Mouse (Mus musculus) gastrocnemius, adult 2 months (tissue): ENCODE measurements at regions not wholly inside any gene's neighbourhood (a gene's known extent, or its start where the extent isn't known, plus 50 kb on each side); places are given as distances from the start of the nearest gene placed in this dataset.
A peak's percentile ranks its signal among the peaks of the same experiment; 100 is the strongest.

ENCODE experiments used
- DNase-seq: peaks from one replicate; pipeline ENCODE4 v3.0.0; 2022
- H3K27ac ChIP-seq: fragments of 200-600 bp; 2 replicates; pipeline ENCODE4 v1.8.1; 2022; ENCODE audit warnings: mild to moderate bottlenecking
- H3K4me3 ChIP-seq: fragments of 200-600 bp; 2 replicates; pipeline ENCODE4 v1.8.1; 2022; ENCODE audit warnings: mild to moderate bottlenecking, moderate library complexity
- CTCF ChIP-seq: fragments of 200-600 bp; IDR thresholded peaks from 2 replicates; pipeline ENCODE4 v1.8.1; 2022; ENCODE audit warnings: antibody characterized with exemption, mild to moderate bottlenecking, moderate library complexity
- intact Hi-C: fragments of 180-260 bp; cut with DNase I; formaldehyde crosslinking; loops from one replicate; pipeline ENCODE4 v1.15.1; 2025

DNA sequence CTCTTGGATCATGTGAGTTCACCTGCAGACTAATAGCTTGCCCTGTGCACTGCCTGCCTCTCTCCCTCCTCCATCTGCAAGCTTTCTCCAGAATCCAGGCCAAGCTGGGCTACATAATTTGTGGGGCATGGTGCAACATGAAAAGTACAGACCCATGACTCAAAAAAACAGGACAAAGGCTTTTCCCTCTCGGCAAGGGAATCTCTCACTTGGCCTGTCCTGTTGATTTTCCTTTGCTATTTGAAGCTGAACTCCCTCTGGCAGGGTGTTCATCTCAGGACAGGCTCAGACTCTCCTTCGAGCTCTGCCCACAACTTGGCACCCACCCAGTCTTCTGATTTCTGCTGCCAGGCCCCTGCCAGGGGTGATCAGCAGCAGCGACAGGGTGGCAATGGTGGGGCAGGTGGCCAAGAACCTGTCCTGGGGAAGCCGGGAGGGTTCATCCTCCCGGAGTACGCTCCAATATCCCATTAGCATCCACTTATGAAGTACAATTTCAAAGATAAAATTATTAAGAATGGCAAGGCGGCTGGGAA lies 227.5 kb downstream of the H2al1j start:
- Histone ChIP-seq H3K4me3 (no peak overlapping the region), H3K27ac (no peak overlapping the region)
- DNase-seq: peak; percentile 28
- intact Hi-C loops: no loop called here
- TF ChIP-seq CTCF: no peak

DNA sequence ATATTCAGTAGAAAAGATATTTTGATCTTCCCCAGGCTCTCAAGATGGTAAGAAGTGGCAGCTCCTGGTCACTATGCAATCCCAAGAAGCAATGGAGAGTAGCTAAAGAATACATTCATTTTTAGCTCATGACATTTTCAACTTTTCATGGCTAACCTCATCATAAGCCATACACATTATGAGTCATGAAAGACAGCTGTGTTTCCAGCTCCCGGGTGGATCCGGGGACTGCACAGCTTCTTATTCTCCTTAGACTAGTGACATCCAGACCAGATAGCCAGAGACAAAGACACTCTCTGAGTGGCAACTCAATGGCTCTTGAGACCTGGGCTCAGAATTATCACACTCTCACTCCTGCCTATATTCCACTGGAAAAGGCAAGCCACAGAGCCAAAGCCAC lies 230.6 kb downstream of the H2al1j start:
- Histone ChIP-seq H3K27ac (no peak overlapping the region), H3K4me3 (no peak overlapping the region)
- TF ChIP-seq CTCF: no peak
- no peak for DNase-seq
- intact Hi-C loops: no loop called here

DNA sequence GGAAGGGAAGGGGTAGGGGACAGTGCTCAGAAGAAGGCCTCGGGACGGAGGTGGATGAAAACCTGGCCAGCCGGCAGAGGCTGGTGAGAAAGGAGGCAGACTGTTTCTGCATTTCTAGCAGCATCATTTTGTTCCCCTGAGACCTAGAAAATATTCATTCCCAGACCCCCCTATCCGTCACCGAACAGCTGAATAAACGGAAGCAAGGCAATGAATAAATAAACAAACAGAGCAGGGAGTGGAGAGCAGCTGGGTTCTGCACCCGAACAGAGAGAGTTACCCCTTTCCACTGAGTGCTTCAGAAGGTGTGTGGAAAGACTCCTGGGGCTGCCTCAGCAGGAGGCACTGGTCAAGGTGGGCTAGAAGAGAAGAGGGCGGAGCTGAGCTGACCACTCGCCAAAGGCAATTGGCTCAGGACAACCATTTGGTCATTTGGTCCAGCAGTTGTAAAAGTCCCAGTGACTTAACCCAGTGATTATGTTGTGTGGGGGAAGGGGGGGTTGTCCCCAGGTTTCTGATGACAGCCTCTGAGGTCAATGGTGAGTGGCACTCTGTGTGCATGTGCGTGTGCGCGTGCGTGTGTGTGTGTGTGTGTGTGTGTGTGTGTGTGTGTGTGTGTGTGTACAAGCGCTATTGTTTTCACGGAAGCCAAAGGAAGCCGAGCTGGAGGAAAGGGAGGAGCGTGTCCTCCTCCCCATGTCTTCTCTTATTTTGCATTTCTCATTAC lies 233.1 kb downstream of the H2al1j start:
- no peak overlapping the region for H3K4me3 ChIP-seq
- no peak overlapping the region for H3K27ac ChIP-seq
- no peak for TF ChIP-seq CTCF
- intact Hi-C loops: no loop called here
- DNase-seq: no peak

GRCm38 (mm10) chrX:11565888-11566287 lies 238.3 kb downstream of the H2al1j start:
- intact Hi-C loops: no loop called here
- DNase-seq: no peak
- Histone ChIP-seq H3K27ac (no peak overlapping the region), H3K4me3 (no peak overlapping the region)
- no peak for TF ChIP-seq CTCF

DNA sequence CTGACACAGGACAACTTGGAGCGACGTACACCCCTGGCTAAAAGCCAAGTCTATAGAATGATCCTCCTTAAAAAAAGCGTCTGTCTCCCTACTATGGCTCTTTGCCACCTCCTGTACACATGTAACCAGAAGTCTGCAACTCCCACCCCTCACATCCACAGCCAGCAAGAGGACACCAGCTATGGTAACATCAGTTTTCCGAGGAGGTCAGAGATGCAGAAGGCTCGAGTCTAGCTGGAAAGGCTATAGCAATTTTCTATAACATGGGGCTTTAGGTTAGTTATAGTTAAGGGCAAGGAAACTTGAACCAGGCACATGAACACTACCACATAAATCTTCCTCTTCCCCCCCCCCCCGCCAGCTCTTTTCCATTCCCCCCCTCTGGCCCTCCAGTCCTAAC lies 240.2 kb downstream of the H2al1j start:
- DNase-seq: no peak
- TF ChIP-seq CTCF: no peak
- Histone ChIP-seq H3K4me3 (no peak overlapping the region), H3K27ac (no peak overlapping the region)
- intact Hi-C loops: no loop called here

DNA sequence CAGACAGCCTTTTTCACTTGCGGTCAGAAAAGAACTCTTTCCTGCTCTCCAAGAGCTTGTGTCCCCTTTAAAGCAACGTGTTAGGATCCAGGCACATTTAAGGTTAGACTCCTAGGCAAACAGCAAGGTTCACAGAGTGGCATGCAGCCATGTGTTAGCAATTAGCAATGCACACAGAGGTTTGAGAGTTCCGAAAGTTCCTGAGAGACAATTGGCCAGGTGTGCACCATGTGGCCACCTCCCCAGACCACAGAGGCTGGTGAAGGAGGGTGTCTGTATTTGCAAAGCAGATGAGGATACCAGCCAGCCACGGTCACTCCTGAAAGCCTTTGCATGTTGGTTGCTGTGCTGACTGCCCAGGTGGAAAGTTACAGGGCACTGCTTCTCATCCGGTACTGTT lies 240.6 kb downstream of the H2al1j start:
- Histone ChIP-seq H3K27ac (no peak overlapping the region), H3K4me3 (no peak overlapping the region)
- intact Hi-C loops: no loop called here
- no peak for DNase-seq
- no peak for TF ChIP-seq CTCF

GRCm38 (mm10) chrX:11574354-11574753 lies 246.7 kb downstream of the H2al1j start:
- intact Hi-C loops: no loop called here
- no peak for TF ChIP-seq CTCF
- Histone ChIP-seq H3K27ac (no peak overlapping the region), H3K4me3 (no peak overlapping the region)
- no peak for DNase-seq

DNA sequence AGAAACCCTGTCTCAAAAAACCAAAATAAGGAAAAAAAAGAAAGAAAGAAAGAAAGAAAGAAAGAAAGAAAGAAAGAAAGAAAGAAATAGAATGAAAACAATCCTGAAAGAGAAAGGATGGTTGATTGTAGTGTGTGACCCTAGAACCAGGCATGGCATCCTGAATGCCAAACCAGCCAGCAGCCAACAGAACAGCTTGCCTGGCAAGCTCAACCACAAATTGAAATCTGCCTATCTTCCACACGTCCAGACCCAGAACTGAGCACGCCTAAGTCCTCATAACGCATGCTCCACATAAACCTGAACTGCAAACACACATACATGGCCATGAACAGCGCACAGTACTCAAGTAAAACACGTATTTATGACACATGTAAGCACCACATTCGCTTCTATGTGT lies 247.9 kb downstream of the H2al1j start:
- H3K27ac ChIP-seq: no peak overlapping the region
- intact Hi-C loops: no loop called here
- DNase-seq: no peak
- TF ChIP-seq CTCF: no peak
- H3K4me3 ChIP-seq: no peak overlapping the region

DNA sequence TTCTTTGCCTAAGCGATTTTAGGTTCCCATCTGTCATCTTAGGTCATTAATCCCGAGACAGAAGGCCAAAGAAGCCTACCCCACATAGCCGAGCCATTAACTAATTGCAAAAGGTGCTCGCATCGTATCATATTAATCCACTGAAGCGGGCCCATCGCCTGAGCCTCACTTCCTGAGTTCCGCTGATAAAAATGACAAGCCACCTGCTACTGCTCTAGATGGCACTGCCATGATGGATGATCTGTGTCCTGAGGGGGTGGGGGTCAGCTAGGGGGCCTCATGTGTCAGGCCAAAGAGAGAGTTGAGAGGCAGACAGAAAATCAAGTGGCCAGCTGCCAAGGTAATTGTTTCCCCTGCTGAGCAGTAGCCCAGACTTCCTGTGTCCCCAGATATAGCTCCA lies 248.7 kb downstream of the H2al1j start:
- no peak for DNase-seq
- no peak for TF ChIP-seq CTCF
- no peak overlapping the region for H3K4me3 ChIP-seq
- H3K27ac ChIP-seq: no peak overlapping the region
- intact Hi-C loops: no loop called here

- intact Hi-C loops: no loop called here
- Histone ChIP-seq H3K4me3 (no peak overlapping the region), H3K27ac (no peak overlapping the region)
- DNase-seq: no peak
- TF ChIP-seq CTCF: no peak
These were observed 249.7 kb downstream of the H2al1j start for GRCm38 (mm10) chrX:11577294-11577693.

DNA sequence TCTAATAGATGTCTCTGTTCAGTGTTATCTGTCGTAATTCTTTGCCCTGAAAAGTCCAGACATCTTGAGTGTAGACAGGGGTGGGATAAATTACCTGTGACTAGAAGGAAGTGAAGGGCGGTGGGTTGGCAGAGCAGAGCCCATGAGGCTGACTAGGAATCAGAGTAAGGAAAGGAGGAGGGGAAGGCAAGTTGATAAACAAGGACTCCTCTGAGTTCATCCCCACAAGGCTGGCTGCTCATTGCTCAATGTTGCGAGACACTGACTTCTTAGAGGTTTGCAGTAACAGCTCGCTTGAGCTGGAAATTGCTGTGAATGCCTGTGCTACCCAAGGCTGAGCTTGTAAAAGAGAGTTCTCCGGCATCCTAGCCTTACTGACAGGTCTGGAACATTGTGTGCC lies 257.7 kb downstream of the H2al1j start:
- no peak for DNase-seq
- no peak for TF ChIP-seq CTCF
- Histone ChIP-seq H3K27ac (no peak overlapping the region), H3K4me3 (no peak overlapping the region)
- intact Hi-C loops: no loop called here

DNA sequence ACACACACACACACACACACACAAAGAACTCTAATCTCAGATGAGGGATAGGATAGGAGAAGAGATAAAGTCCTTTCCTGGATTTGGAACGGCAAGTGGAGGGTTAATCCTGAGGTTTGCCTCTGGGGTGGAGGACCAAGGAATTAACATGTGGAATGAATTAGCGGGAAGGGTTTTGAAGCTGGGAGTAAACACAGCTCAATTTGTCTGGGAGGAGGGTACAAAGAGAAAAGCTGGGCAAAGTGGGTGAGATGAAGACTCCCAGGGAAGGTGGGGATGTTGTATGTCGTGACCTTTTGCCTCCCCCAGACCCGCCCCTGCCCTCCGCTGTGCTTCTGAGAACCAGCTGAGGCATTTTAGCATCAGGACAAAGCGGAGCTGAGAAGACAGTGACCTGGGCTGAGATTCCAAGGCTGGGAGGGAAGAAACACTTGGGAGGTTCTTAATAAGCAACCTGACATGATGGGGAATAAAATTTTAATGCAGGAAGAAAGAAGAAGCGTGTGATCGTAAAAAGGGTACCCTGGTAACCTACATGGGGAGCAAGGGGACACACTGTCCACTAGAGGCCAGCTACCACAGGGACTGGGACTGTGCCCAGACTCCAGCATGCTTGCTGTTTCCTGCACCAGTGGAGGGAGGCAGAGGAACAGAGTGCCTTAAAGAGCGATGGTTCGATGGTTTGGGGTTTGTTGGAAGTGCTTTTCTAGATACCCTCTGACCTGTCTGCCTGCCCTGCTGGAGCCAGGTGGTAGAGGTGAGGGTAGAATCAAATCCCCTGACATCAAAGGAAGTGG lies 264.0 kb downstream of the H2al1j start:
- DNase-seq: peak; percentile 29
- Histone ChIP-seq H3K27ac (no peak overlapping the region), H3K4me3 (no peak overlapping the region)
- intact Hi-C loops: no loop called here
- peak; percentile 20; the same call in 1 of the 2 replicates for TF ChIP-seq CTCF

- no peak overlapping the region for H3K4me3 ChIP-seq
These were observed 266.9 kb downstream of the H2al1j start for GRCm38 (mm10) chrX:11594542-11594941.

More at GRCm38 (mm10) chrX:11594542-11594941, 266.9 kb downstream of the H2al1j start:
- no peak overlapping the region for H3K27ac ChIP-seq
- no peak for TF ChIP-seq CTCF
- intact Hi-C loops: no loop called here
- no peak for DNase-seq
